Mouse (Mus musculus) ovary, adult 10 weeks (tissue): ENCODE data around the gene Tmem40. TPM values are rescaled to one million over a fixed set of nuclear protein-coding genes. Genes with fewer than 3 reads are reported as not detected.

ENCODE experiments used
- polyA plus RNA-seq: library from polyadenylated mRNA; stranded (reverse); fragments of 350-450 nt; fragmentation: Illumina TruSeq; extraction: RNeasy Lipid Tissue Mini Kit (QIAGEN cat#74804); gene quantifications from one replicate; pipeline ENCODE4 v1.2.3, GENCODE M21; 2014

The Tmem40 gene
- not detected for polyA plus RNA-seq

DNA sequence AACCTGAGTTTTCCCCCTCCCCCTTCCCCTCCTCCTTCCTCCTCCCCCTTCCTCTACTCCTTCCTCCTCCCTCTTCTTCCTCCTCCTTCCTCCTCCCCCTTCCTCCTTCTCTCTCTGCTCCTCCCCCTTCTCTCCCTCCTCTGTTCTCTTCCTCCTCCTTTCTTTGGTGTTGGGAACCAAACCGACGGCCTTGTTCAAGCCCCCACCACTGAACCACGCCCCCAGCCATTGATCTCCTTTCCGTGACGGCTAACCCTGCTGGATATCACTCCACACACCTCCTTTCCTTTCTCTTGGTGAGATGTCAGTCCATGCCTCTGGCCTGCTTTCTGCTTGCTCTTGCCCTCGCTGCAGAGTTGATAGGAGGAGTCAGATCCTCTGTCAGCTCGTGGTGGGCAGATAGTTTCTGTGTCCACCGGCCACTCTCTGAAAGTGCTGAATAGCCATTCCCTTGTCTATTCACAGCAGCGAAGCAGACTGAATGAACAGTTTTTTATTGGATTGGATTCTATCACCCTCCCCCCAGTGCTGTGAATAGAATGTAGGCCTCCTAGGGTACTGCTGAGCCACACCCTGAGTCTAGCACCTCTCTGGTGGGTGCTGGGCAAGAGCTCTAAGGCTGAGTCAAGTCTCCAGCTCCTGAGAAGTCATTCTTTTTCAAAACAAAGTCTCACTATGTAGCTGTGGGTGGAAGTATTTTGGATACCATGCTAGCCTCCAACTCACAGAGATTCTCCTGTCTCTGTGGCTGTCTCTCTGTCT lies at the start of gene Tmem40:
TSS of gene Tmem40 (minus strand) at position 416 of the 762 bp plus-strand sequence.

DNA sequence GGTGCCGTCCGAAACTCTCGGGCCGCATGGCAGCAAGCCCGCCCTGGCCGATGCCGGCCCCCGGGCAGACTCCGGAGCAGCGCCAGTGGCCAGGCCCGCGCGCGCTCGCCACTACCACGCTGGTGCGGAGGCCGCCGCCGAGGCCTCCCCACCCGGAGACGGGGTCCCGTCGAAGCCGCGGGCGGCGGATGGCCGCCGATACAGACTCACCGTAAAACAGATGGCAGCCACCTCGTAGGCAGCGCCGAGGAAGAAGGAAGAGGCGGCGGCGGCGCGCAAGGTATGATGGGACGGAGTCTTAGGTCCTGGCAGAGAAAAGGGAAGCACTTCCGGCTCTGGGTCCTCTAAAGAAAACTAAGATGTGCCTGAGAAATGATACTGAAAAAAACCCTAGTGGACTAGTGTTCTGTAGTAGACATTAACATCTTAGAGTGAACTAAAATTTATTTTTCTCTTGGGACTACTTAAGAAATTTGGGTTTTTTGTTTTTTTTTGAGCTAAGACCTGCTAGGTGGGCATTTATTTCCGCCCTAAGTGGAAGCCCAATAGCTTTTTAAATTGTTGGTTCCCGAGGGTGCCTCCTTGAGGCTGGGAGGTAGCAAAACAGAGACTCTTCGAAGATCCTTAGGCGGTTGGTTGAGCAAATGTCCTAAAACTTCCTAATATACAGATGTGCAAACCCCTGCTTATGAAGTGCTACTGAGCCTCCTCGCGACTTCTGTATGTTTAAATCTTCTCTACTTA lies 46.5 kb upstream of the Tmem40 start, which contains the start of gene Rpl32:
TSS of gene Rpl32 (minus strand) at position 260 of the 744 bp plus-strand sequence.

DNA sequence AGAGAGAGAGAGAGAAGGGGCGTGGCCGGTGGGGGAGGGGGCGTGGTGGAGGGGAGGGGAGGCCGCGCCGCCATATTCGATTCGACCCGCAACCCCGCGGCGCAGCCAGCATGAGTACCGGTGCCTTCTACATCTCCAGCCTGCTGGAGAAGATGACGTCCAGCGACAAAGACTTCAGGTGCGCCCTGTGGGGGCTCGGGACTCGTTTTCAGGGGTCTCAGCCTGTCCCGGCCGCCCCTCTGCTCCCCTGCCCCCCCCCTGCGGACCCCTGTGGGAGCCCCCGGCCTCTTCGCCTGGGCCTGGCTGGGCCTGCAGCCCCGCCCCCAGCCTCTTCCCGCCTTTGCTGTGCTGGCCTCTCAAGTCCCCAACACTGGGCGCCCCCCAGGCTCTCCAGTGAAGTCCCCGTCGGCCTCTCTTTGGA lies 12.3 kb upstream of the Tmem40 start, which contains the start of gene Cand2:
TSS of gene Cand2 (plus strand) at position 38 of the 421 bp plus-strand sequence.

Other genes starting within 250 kb of the Tmem40 start
- gene Tsen2, start 217.7 kb downstream of the Tmem40 start, polyA plus RNA-seq = 3.6 TPM
- not detected for gene Mkrn2os, start 169.8 kb downstream of the Tmem40 start, polyA plus RNA-seq
- 11.4 TPM for gene Mkrn2, start 160.5 kb downstream of the Tmem40 start, polyA plus RNA-seq
- gene Raf1, start 85.8 kb downstream of the Tmem40 start, polyA plus RNA-seq = 41.2 TPM
- 6.3 TPM for gene Cand2, start 12.1 kb upstream of the Tmem40 start, polyA plus RNA-seq
- gene Rpl32, start 46.3 kb upstream of the Tmem40 start, polyA plus RNA-seq = 178 TPM
- gene Efcab12, start 76.0 kb upstream of the Tmem40 start, polyA plus RNA-seq = 0.29 TPM
- gene Mbd4, start 91.0 kb upstream of the Tmem40 start, polyA plus RNA-seq = 10.6 TPM
- 19.5 TPM for gene Ift122, start 91.1 kb upstream of the Tmem40 start, polyA plus RNA-seq
- 0.17 TPM for gene Rho, start 169.3 kb upstream of the Tmem40 start, polyA plus RNA-seq
- not detected for gene H1foo, start 182.5 kb upstream of the Tmem40 start, polyA plus RNA-seq
- 17.9 TPM for gene Plxnd1, start 232.6 kb upstream of the Tmem40 start, polyA plus RNA-seq